Mouse (Mus musculus) heart, embryonic 14.5 days (tissue): Measurements from ENCODE around the gene Sod2. TPM values are rescaled to one million over a fixed set of nuclear protein-coding genes. Genes with fewer than 3 reads are reported as not detected.
"Not testable (repeated sequence)": the region's sequence is repeated elsewhere in the genome, so short reads cannot be mapped to it uniquely, and the experiment has no call there.

Experiments used
- ATAC-seq: fragments of 200-750 bp; cut with Nextera tagmentation; 2 replicates; pipeline ENCODE4 v1.8.0; 2017; ENCODE audit warnings: low read depth, moderate TSS enrichment; ENCODE audit not compliant: insufficient number of reproducible peaks, insufficient read depth, low FRiP score
- H3K27ac ChIP-seq, 2 experiments: fragments of 200-500 bp in 1 of 2; fragments of 300-500 bp in 1 of 2; sonication (generic) in 1 of 2; replicated peaks in 1 of 2; 2 replicates each; pipeline ENCODE4 v1.5.1; 2012 to 2014; ENCODE audit warnings: low read depth in 2 of 2, low read length in 2 of 2, control low read depth in 1 of 2, mild to moderate bottlenecking in 1 of 2, mixed read lengths in 1 of 2; ENCODE audit not compliant: control insufficient read depth in 1 of 2, insufficient read depth in 1 of 2
- H3K27me3 ChIP-seq: fragments of 300-500 bp; sonication (generic); 2 replicates; pipeline ENCODE4 v1.6.1; 2014; ENCODE audit warnings: mild to moderate bottlenecking, low read length, control low read depth; ENCODE audit not compliant: control insufficient read depth, insufficient read depth
- H3K36me3 ChIP-seq: fragments of 300-500 bp; sonication (generic); 2 replicates; pipeline ENCODE4 v1.6.1; 2014; ENCODE audit warnings: mild to moderate bottlenecking, control low read depth, low read length, mixed read lengths; ENCODE audit not compliant: control insufficient read depth, insufficient read depth
- H3K4me1 ChIP-seq, 2 experiments: fragments of 200-500 bp in 1 of 2; fragments of 300-500 bp in 1 of 2; sonication (generic) in 1 of 2; 2 replicates each; pipeline ENCODE4 v1.6.1; 2012 to 2014; ENCODE audit warnings: low read length in 2 of 2, control low read depth in 1 of 2, mixed read lengths in 1 of 2; ENCODE audit not compliant: control insufficient read depth in 2 of 2, insufficient read depth in 2 of 2
- H3K4me2 ChIP-seq: fragments of 300-500 bp; sonication (generic); 2 replicates; pipeline ENCODE4 v1.6.1; 2014; ENCODE audit warnings: mild to moderate bottlenecking, low read length
- H3K4me3 ChIP-seq, 2 experiments: fragments of 200-500 bp in 1 of 2; fragments of 300-500 bp in 1 of 2; sonication (generic) in 1 of 2; 2 replicates each; pipeline ENCODE4 v1.5.1; 2012 to 2014; ENCODE audit warnings: low read length in 2 of 2, mild to moderate bottlenecking in 2 of 2, control low read depth in 1 of 2, low read depth in 1 of 2, moderate library complexity in 1 of 2; ENCODE audit not compliant: control insufficient read depth in 1 of 2, insufficient read depth in 1 of 2
- H3K9ac ChIP-seq: fragments of 300-500 bp; sonication (generic); 2 replicates; pipeline ENCODE4 v1.6.1; 2014; ENCODE audit warnings: mild to moderate bottlenecking, low read length
- H3K9me3 ChIP-seq: fragments of 300-500 bp; sonication (generic); 2 replicates; pipeline ENCODE4 v1.6.1; 2016; ENCODE audit warnings: low read length, control low read depth; ENCODE audit not compliant: control insufficient read depth
- WGBS: fragments of 180-500 bp; shearing (Covaris S2); extraction: QIAGEN DNeasy Blood & Tissue Kit; methylation state at CpG from one replicate; pipeline ENCODE4 v1.1.7; 2014; 5-methylcytosine and 5-hydroxymethylcytosine counted together
- polyA plus RNA-seq: library from polyadenylated mRNA; unstranded; fragments of >200 nt; fragmentation: Nextera tagmentation; extraction: Ambion mirVana; gene quantifications from 2 replicates; pipeline ENCODE4 v1.2.1, GENCODE M21; 2014

Sod2 gene
- polyA plus RNA-seq, 1 experiment from 2014 or later, result 533 TPM

DNA sequence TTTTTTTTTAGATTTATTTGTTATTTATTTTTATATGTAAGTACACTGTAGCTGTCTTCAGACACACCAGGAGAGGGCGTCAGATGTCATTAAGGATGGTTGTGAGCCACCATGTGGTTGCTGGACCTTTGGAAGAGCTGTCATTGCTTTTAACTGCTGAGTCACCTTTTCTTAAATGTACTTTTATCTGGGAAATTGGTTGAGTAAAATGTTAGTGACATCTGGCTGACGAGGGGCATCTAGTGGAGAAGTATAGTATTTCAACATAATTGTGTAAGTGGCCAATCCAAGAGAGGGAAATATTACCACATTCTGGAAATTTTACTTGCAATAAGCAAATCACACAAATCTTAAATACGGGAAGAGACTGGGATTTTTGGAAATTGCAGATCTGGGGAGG lies 3.2 kb downstream of the Sod2 start:
- 0 out of 2 replicates have a peak overlapping the region, but pooled peaks have one; percentile 73 for H3K4me2 ChIP-seq
- H3K4me3 ChIP-seq, result no peak overlapping the region
- H3K27ac ChIP-seq, result no peak overlapping the region
- no peak overlapping the region for H3K9ac ChIP-seq
- WGBS, result 45% methylated on average over 3 of the region's 3 CpGs
- H3K9me3 ChIP-seq, result no peaks in the 10 kb centered on the region
- ATAC-seq, result no peak
- no peaks in the 10 kb centered on the region for H3K27me3 ChIP-seq
- peaks cover 48% of the 10 kb centered on the region for H3K36me3 ChIP-seq
- peaks cover 3 to 10% of the 10 kb centered on the region in 2 experiments; a peak in 2 of 4 replicates for H3K4me1 ChIP-seq

DNA sequence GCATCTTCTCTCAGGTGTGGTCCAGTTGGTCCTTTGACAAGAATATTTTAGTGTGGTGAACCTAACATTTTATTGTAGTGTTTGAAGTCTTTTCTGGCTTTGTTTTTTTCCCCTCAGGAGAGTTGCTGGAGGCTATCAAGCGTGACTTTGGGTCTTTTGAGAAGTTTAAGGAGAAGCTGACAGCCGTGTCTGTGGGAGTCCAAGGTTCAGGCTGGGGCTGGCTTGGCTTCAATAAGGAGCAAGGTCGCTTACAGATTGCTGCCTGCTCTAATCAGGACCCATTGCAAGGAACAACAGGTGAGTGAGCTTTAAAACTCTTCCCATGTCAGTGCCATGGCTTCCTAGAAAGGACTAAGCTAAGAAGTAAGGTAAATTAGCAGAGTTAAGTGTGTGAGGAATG lies 6.7 kb downstream of the Sod2 start:
- Histone ChIP-seq H3K4me2 (no peak overlapping the region), H3K4me3 (no peak overlapping the region), H3K27ac (no peak overlapping the region), H3K9ac (no peak overlapping the region), H3K4me1 (peaks cover 3 to 10% of the 10 kb centered on the region in 2 experiments; a peak in 2 of 4 replicates), H3K9me3 (no peaks in the 10 kb centered on the region), H3K36me3 (peaks cover 65% of the 10 kb centered on the region), H3K27me3 (no peaks in the 10 kb centered on the region)
- 78% methylated on average over 3 of the region's 3 CpGs for WGBS
- ATAC-seq, result no peak

DNA sequence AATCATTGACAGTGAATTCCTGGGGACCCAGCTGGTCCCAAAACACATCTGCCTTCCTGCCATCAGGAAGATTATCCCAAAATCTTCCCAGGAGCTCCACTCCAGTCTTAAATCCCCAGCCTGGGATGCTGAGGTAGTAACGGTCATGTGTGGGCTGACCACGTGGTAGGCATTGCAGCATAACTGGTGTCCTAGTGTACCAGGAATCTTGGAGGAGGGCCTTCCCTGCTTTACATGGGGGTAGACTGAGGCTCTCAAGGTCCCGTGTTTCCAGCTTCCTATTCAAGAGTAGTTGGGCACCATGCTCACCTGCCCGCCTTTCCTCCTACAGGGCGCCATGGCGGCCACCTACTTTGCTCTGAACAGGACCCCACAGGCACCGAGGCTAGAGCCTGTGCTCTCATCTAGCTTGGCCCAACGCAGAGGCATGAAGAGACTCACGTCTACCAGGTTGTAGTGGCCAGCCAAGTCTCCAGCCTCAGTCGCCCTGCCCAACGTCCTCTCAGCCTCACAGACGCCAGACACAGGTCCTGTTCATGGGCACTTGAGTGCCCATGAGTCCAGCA lies 30.1 kb downstream of the Sod2 start:
- not testable (repeated sequence) for ATAC-seq

DNA sequence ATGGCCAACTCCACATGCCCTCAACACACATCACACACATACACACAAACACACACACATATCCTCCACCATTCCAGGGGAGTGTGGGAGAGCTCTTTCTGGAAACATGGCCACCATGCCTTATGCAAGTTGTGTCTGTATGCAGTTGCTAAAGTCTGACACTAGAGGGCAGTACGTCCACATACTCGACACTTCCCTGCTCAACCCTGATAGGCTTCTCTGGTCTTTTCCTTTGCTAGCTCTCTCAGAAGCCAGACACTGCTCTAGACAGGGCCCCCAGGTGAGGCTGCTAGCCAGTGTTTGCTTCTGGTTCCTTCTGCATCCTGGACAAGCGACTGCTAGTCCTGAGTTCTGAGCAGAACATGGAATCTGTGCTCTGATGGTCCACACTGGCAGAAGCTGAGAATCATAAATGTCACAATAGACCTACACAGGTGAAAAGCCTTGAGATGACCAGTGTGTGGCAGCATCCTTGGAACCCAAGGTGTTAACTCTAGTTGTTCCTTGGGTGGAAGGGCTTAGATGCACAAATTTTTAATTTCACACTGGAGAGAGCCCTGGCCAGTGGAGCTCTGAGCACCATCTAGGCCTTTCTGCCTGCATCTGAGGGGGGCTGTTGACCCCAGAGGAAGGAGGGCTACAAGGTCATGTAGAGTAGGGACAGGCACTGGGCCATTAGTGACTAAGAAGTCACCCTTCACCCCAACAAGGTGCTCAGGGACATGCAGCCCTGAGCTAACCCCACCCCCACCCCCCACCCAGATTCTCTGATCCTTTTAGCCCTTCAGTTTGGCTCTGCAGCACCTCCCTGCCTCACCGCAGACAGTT lies 37.4 kb downstream of the Sod2 start:
- H3K27ac ChIP-seq, H3K36me3 ChIP-seq, ATAC-seq, H3K9ac ChIP-seq, H3K4me3 ChIP-seq, H3K9me3 ChIP-seq, H3K4me1 ChIP-seq, H3K27me3 ChIP-seq, H3K4me2 ChIP-seq: not testable (repeated sequence)
- 1% methylated on average over 3 of the region's 4 CpGs for WGBS

More for the DNA sequence above, 30.1 kb downstream of the Sod2 start:
- H3K9ac ChIP-seq, H3K36me3 ChIP-seq, H3K4me3 ChIP-seq, H3K4me2 ChIP-seq, H3K9me3 ChIP-seq, H3K27ac ChIP-seq, H3K27me3 ChIP-seq, H3K4me1 ChIP-seq: not testable (repeated sequence)
- WGBS, result 85% methylated on average over 3 of the region's 12 CpGs

DNA sequence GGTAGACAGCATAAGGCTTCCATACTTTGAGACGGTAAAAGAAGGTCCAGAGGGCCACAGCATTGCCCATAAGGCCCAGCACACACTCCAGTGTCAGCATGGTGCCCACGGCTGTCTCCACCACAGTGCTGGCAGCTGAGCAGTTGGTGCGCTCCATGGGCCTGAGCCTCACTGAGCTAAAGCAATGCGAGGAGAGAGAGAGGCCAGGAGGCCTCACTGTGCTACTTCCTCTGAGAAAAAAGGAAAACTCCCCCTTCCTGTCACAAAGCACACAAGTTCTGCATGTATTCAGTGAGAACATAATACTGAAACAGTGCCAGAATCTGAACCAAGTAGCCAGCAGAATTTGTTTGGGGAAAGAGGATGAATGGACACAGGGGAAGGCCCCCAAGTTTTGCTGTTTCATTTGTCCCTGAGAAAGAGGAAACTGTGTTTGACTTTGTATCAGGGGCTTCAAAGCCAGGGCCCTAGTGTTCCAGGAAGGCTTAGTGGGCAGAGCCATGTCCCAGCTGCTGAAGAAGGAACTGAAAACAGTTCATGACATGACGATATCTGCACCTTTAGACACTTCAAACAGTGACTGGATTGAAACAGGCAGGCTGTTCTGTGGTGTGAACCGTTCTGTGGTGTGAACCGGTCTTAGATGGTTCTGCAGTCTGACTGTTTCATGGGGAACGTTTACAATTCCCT lies 45.6 kb downstream of the Sod2 start, which contains the start of gene Gpr31b:
TSS of gene Gpr31b (minus strand) at position 173 of the 690 bp plus-strand sequence.
- not testable (repeated sequence) for H3K27ac ChIP-seq, H3K9ac ChIP-seq, H3K27me3 ChIP-seq, ATAC-seq, H3K9me3 ChIP-seq, H3K36me3 ChIP-seq, H3K4me1 ChIP-seq, H3K4me2 ChIP-seq, H3K4me3 ChIP-seq
- WGBS, result no CpG with 5 or more reads among the region's 8 CpGs

DNA sequence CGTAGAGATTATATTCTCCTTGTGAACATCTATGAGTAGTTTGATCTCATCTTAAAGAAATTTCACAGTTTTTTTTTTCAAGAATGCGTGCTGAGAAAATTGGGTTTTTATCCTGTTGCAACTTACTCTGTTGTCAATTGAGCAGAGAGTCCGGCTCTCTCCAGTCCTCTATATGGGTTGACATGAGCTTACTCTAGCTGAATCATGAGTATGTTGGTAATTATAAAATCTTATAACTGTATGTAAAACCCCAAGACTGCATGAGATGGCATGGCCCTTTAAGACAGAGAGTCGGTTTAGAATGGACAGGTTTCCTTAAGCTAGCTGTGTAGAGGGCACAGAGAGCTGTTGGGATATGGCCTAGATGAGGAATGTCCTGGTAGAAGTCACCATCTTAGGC lies 54.2 kb downstream of the Sod2 start, which contains the start of gene Tcp10b:
TSS of gene Tcp10b (plus strand) at position 301 of the 400 bp plus-strand sequence.
- not testable (repeated sequence) for H3K9ac ChIP-seq, H3K4me1 ChIP-seq, H3K27me3 ChIP-seq, H3K4me3 ChIP-seq, H3K4me2 ChIP-seq, H3K27ac ChIP-seq, H3K36me3 ChIP-seq, H3K9me3 ChIP-seq, ATAC-seq
- WGBS, result 81% methylated on average over 3 of the region's 4 CpGs

DNA sequence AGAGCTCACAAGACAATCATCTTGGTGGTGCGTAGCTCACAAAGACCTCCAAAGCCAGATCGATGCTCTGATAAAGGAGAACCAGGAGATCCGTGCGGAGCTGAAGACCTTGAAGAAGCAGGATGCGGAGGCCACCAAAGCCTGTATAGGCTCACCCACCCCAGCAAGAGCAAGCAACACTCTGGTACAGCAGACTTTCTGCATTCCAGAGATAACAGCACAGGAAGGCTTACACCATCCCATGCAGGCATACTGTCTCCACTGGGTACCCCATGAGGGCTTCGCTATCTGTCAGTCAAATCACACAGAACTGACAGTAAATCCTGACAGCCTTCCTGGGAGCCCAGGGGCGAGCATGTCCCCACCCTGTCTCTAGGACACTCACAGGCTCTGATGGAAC lies 56.2 kb downstream of the Sod2 start:
- H3K9ac ChIP-seq, H3K36me3 ChIP-seq, H3K27me3 ChIP-seq, H3K27ac ChIP-seq, H3K4me1 ChIP-seq, H3K9me3 ChIP-seq, H3K4me3 ChIP-seq, H3K4me2 ChIP-seq, ATAC-seq: not testable (repeated sequence)
- WGBS, result 21% methylated on average over 4 of the region's 7 CpGs
